8 mouse cellular contexts compared by ENCODE assay signal in genomic region chr16:36040640-36041624, GRCm38 (mm10). TPM values are rescaled to one million over a fixed set of nuclear protein-coding genes. Genes with fewer than 3 reads are reported as not detected.
A peak's percentile ranks its signal among the peaks of the same experiment; 100 is the strongest.
DNase-seq lines count a peak whose midpoint lies in the region; ATAC-seq lines count a peak whose summit lies in the region.

Wdr5b (plus strand) TSS chr16:36041190.

- peak within 1 kb of the TSS; percentile 50 for H3K4me3 ChIP-seq in hindbrain, embryonic 14.5 days (replicated peaks; ENCODE audit: low read length)

- H3K4me2 ChIP-seq in hindbrain, embryonic 14.5 days (replicated peaks): peak within 1 kb of the TSS; percentile 69

- H3K4me1 ChIP-seq in hindbrain, embryonic 14.5 days (replicated peaks; ENCODE audit: control insufficient read depth, insufficient read depth, low read length): peaks cover 21% of the 10 kb centered on the region

- no peaks in the 10 kb centered on the region for H3K9me3 ChIP-seq in hindbrain, embryonic 14.5 days (ENCODE audit: control insufficient read depth, low read length)

- no peaks in the 10 kb centered on the region for H3K27me3 ChIP-seq in hindbrain, embryonic 14.5 days (ENCODE audit: control insufficient read depth, insufficient read depth, low read length)

- ATAC-seq in hindbrain, embryonic 14.5 days (ENCODE audit: low FRiP score): peak; percentile 98

- peak within 1 kb of the TSS; percentile 66 for H3K9ac ChIP-seq in hindbrain, embryonic 14.5 days

- WGBS in hindbrain, embryonic 14.5 days: 2% methylated on average over 39 of the region's 39 CpGs

- peak within 1 kb of the TSS; percentile 73 for H3K27ac ChIP-seq in hindbrain, embryonic 14.5 days

- DNase-seq in R1 (ENCODE audit: low read depth, low spot score): peak; percentile 98
- DNase-seq in cerebellum, postnatal 25 days: peak; percentile 92 to 94
- DNase-seq in frontal cortex, postnatal 25 days (ENCODE audit: low spot score in 2 of 2): peak; percentile 74 to 87
- DNase-seq in hindbrain, embryonic 14.5 days (ENCODE audit: low spot score): peak; percentile 98
- DNase-seq in layer of hippocampus, postnatal 36 days: peak; percentile 90 to 92
- DNase-seq in lung, postnatal 36 days: peak; percentile 98
- peak; percentile 96 for DNase-seq in retina, postnatal 1 day
- DNase-seq in urinary bladder, adult 18-20 months (ENCODE audit: low spot score in 2 of 2): peak; percentile 67 to 90

- peaks cover 43% of the 10 kb centered on the region for H3K36me3 ChIP-seq in hindbrain, embryonic 14.5 days (replicated peaks; ENCODE audit: control insufficient read depth, insufficient read depth)

RNA-seq across cellular contexts. Expression of gene Wdr5b, which starts in this region (rescaled TPM):
- 12.9 and 13.7 TPM in 2 replicates for polyA plus RNA-seq in hindbrain, embryonic 14.5 days (2014; fragmentation: Nextera tagmentation; extraction: Ambion mirVana)
- 1 to 10 TPM; 5.4 to 5.8 TPM for total RNA-seq in layer of hippocampus, postnatal 36 days (2021)

Comparison
In these comparisons a context has a peak if more than half of its experiments do, and no peak if none do; other contexts are left out.
1. Peak in every context shown above with its lines: DNase-seq, ATAC-seq, H3K4me3 ChIP-seq and H3K27ac ChIP-seq.